ENCODE assay signal across 24 mouse cellular contexts in genomic region chrX:52819338-52819737, GRCm38 (mm10). TPM values are rescaled to one million over a fixed set of nuclear protein-coding genes. Genes with fewer than 3 reads are reported as not detected.
DNase-seq lines count a peak whose midpoint lies in the region; ATAC-seq and TF ChIP-seq lines count a peak whose summit lies in the region.
"Had no signal": no experiment of that assay in that cellular context is flagged by ENCODE, and none has a peak within 500 bp of the region (broad histone marks: within the 10 kb centered on the region; RNA-seq: fewer than 3 reads in every experiment).

No protein-coding gene starts in this region.

- intact Hi-C loops in left cerebral cortex, postnatal 10 days (cut with DNase I) = no loop called here

- no peak overlapping the region for H3K27ac ChIP-seq in stomach, embryonic 15.5 days
- H3K27ac ChIP-seq in stomach, postnatal 0 days (replicated peaks) = no peak overlapping the region
- H3K27ac ChIP-seq in intestine, postnatal 0 days (ENCODE audit: low read depth, low read length) = no peak overlapping the region
- H3K27ac ChIP-seq: embryonic facial prominence, embryonic 12.5 days; embryonic facial prominence, embryonic 15.5 days; heart, adult 2 months; heart, embryonic 10.5 days; hindbrain, embryonic 12.5 days; hindbrain, embryonic 15.5 days had no signal

- no peaks in the 10 kb centered on the region for H3K4me1 ChIP-seq in stomach, embryonic 15.5 days
- H3K4me1 ChIP-seq in stomach, postnatal 0 days (replicated peaks; ENCODE audit: control insufficient read depth, insufficient read depth) = no peaks in the 10 kb centered on the region
- no peaks in the 10 kb centered on the region for H3K4me1 ChIP-seq in intestine, postnatal 0 days (replicated peaks; ENCODE audit: control insufficient read depth, insufficient read depth, low read length)
- H3K4me1 ChIP-seq: embryonic facial prominence, embryonic 12.5 days; embryonic facial prominence, embryonic 15.5 days; heart, embryonic 10.5 days; hindbrain, embryonic 12.5 days; hindbrain, embryonic 15.5 days had no signal

- no peak for TF ChIP-seq CTCF in stomach, postnatal 0 days (IDR thresholded peaks at IDR 0.05; ENCODE audit: low read depth)
- TF ChIP-seq CTCF in intestine, postnatal 0 days (IDR thresholded peaks at IDR 0.05; ENCODE audit: low read depth) = no peak

- H3K36me3 ChIP-seq in stomach, embryonic 15.5 days = no peaks in the 10 kb centered on the region
- no peaks in the 10 kb centered on the region for H3K36me3 ChIP-seq in stomach, postnatal 0 days (ENCODE audit: control insufficient read depth, insufficient read depth, low read length)
- H3K36me3 ChIP-seq in intestine, postnatal 0 days (ENCODE audit: control insufficient read depth, insufficient read depth) = no peaks in the 10 kb centered on the region
- H3K36me3 ChIP-seq: embryonic facial prominence, embryonic 12.5 days; embryonic facial prominence, embryonic 15.5 days; heart, embryonic 10.5 days; hindbrain, embryonic 12.5 days; hindbrain, embryonic 15.5 days had no signal

- no peak for TF ChIP-seq EP300 in stomach, postnatal 0 days (optimal IDR thresholded peaks at IDR 0.05)

- no peaks in the 10 kb centered on the region for H3K27me3 ChIP-seq in stomach, embryonic 15.5 days (replicated peaks)
- no peaks in the 10 kb centered on the region for H3K27me3 ChIP-seq in stomach, postnatal 0 days (ENCODE audit: control insufficient read depth, insufficient read depth, low read length)
- H3K27me3 ChIP-seq in intestine, postnatal 0 days (replicated peaks; ENCODE audit: control insufficient read depth, insufficient read depth, low read length) = no peaks in the 10 kb centered on the region
- H3K27me3 ChIP-seq: embryonic facial prominence, embryonic 12.5 days; embryonic facial prominence, embryonic 15.5 days; hindbrain, embryonic 12.5 days; hindbrain, embryonic 15.5 days had no signal

- H3K4me3 ChIP-seq in stomach, embryonic 15.5 days (replicated peaks) = no peak overlapping the region
- no peak overlapping the region for H3K4me3 ChIP-seq in stomach, postnatal 0 days (ENCODE audit: low read depth, low read length)
- H3K4me3 ChIP-seq in intestine, postnatal 0 days (ENCODE audit: low read depth, low read length) = no peak overlapping the region
- H3K4me3 ChIP-seq: embryonic facial prominence, embryonic 12.5 days; embryonic facial prominence, embryonic 15.5 days; heart, adult 2 months; heart, embryonic 10.5 days; hindbrain, embryonic 12.5 days; hindbrain, embryonic 15.5 days had no signal

- 39% methylated on average over 3 of the region's 3 CpGs for whole genome bisulfite sequencing in stomach, embryonic 15.5 days
- 30% methylated on average over 3 of the region's 3 CpGs for WGBS in stomach, postnatal 0 days
- WGBS in intestine, postnatal 0 days = 37% methylated on average over 3 of the region's 3 CpGs

- peak; percentile 43; the same call in 1 of the 2 replicates for ATAC-seq in stomach, embryonic 15.5 days (ENCODE audit: insufficient read depth, low FRiP score, low read depth)
- no peak for ATAC-seq in stomach, postnatal 0 days (ENCODE audit: low FRiP score, low TSS enrichment)
- peak; percentile 56 for ATAC-seq in common myeloid progenitor, adult 5-6 weeks (replicated peaks; ENCODE audit: low read depth, poor library complexity, severe bottlenecking)
- ATAC-seq in intestine, postnatal 0 days = peak; percentile 92
- ATAC-seq: activated CD4-positive, CD25-positive, alpha-beta regulatory T cell, adult 4 months; forebrain, embryonic 14.5 days; forebrain, postnatal 0 days had no signal

- no peak for DNase-seq in stomach, postnatal 0 days (ENCODE audit: low spot score)
- DNase-seq in yolk sac, embryonic 10.5 days (ENCODE audit: low spot score) = peak; percentile 13
- DNase-seq in left cerebral cortex, postnatal 10 days (ENCODE audit: extremely low spot score in 1 of 2, low spot score in 2 of 2) = no peak
- DNase-seq in adrenal gland, adult 2 months = no peak
- DNase-seq in ovary, postnatal 36 days (ENCODE audit: low spot score) = no peak
- DNase-seq: adrenal gland, postnatal 10 days; B cell, adult 2 months; cerebellum, adult 11-12 months; cerebellum, adult 8-10 months; cerebellum, postnatal 10 days; cerebellum, postnatal 36 days; forebrain, postnatal 0 days; gastrocnemius, postnatal 25 days; heart, adult 2 months had no signal

- H3K9ac ChIP-seq in stomach, embryonic 15.5 days = no peak overlapping the region
- H3K9ac ChIP-seq in stomach, postnatal 0 days (ENCODE audit: low read length) = no peak overlapping the region
- no peak overlapping the region for H3K9ac ChIP-seq in intestine, postnatal 0 days (ENCODE audit: low read depth, low read length)
- H3K9ac ChIP-seq: embryonic facial prominence, embryonic 12.5 days; embryonic facial prominence, embryonic 15.5 days; forebrain, postnatal 0 days; hindbrain, embryonic 12.5 days; hindbrain, embryonic 15.5 days had no signal

- no peak overlapping the region for H3K4me2 ChIP-seq in stomach, embryonic 15.5 days
- H3K4me2 ChIP-seq in stomach, postnatal 0 days (replicated peaks; ENCODE audit: low read depth) = no peak overlapping the region
- no peak overlapping the region for H3K4me2 ChIP-seq in intestine, postnatal 0 days (replicated peaks; ENCODE audit: low read depth)
- H3K4me2 ChIP-seq: embryonic facial prominence, embryonic 12.5 days; embryonic facial prominence, embryonic 15.5 days; hindbrain, embryonic 12.5 days; hindbrain, embryonic 15.5 days had no signal

- H3K9me3 ChIP-seq in stomach, embryonic 15.5 days = no peaks in the 10 kb centered on the region
- no peaks in the 10 kb centered on the region for H3K9me3 ChIP-seq in stomach, postnatal 0 days (ENCODE audit: control insufficient read depth, low read length)
- no peaks in the 10 kb centered on the region for H3K9me3 ChIP-seq in intestine, postnatal 0 days (ENCODE audit: control insufficient read depth)
- H3K9me3 ChIP-seq: embryonic facial prominence, embryonic 12.5 days; embryonic facial prominence, embryonic 15.5 days; heart, embryonic 10.5 days; hindbrain, embryonic 12.5 days; hindbrain, embryonic 15.5 days had no signal

RNA-seq across cellular contexts. Expression of gene Ccdc160, which starts 28.3 kb away (rescaled TPM):
- 1.0 and 1.5 TPM in 2 replicates for polyA plus RNA-seq in stomach, embryonic 15.5 days (2015; fragmentation: Nextera tagmentation; extraction: Ambion mirVana)
- polyA plus RNA-seq in stomach, postnatal 0 days (2015; fragmentation: Nextera tagmentation; extraction: Ambion mirVana) = 0.25 and 0.27 TPM in 2 replicates
- not detected in 2 replicates for total RNA-seq in common myeloid progenitor, adult 5-6 weeks (2017)
- polyA plus RNA-seq in intestine, postnatal 0 days (2015; fragmentation: Nextera tagmentation; extraction: Ambion mirVana) = 5.2 and 6.2 TPM in 2 replicates
- 1 to 10 TPM; 3.2 to 3.5 TPM for total RNA-seq in left cerebral cortex, postnatal 10 days (2021)
- 10 to 100 TPM; 13.7 to 34.5 TPM for total RNA-seq in adrenal gland, adult 2 months (2021)
- polyA plus RNA-seq in adrenal gland, adult 2 months (2012; rRNA removed) = 0.24 and 0.32 TPM in 2 replicates
- total RNA-seq: gastrocnemius, postnatal 25 days had no signal
- polyA plus RNA-seq: activated CD4-positive, CD25-positive, alpha-beta regulatory T cell, adult 4 months; heart, adult 2 months had no signal
